Mouse (Mus musculus) lung, adult 2 months (tissue): ENCODE results near the gene Gmds.

Experiments used
- CTCF ChIP-seq: fragments of 200-500 bp; IDR thresholded peaks from 2 replicates; pipeline ENCODE4 v1.5.1; 2011; ENCODE audit warnings: mild to moderate bottlenecking, low read length, control low read depth; ENCODE audit not compliant: insufficient read depth
- POLR2A ChIP-seq: fragments of 200-500 bp; IDR thresholded peaks from 2 replicates; pipeline ENCODE4 v1.6.1; 2011; ENCODE audit warnings: low read depth, mild to moderate bottlenecking, control low read depth, low read length, borderline replicate concordance; ENCODE audit errors: extremely low read depth

GRCm38 (mm10) chr13:31825180-31825579, 513.4 kb downstream of the Gmds start:
- no peak for TF ChIP-seq CTCF
- no peak for TF ChIP-seq POLR2A
